Mouse (Mus musculus): ENCODE results near the gene Lrp2.

The Lrp2 gene

DNA sequence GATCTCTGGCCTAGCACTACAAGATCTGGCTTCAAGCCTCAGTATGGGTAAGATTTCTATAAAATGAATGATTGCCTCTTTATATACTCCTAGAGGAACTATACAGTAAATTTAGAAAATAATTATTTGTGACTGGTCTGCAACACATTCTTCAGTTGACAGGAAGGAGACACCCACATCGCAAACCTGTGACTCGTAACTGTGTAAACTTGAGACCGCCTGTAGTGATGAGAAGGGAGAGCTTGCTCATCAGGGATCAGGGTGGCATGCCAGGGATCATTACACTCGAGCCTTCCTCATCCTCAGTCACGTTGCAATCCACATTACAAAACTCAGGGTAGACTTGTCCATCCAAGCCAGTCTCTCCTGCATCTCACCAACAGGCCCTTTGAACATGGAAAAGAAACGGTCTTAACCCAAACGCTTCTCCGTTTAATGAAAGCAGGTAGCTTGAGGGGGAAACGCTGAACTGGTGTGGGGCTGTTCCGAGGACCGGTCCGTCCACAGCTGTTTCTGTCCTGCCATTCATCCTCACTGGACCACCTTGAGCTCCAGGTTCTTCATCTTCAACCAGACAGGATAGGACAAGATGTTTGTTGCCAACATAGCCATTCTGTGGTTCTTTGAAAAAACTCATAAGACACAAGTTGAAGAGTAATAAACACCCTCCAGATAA is 189.0 kb downstream of the Lrp2 start:
- no peak for DNase-seq

DNA sequence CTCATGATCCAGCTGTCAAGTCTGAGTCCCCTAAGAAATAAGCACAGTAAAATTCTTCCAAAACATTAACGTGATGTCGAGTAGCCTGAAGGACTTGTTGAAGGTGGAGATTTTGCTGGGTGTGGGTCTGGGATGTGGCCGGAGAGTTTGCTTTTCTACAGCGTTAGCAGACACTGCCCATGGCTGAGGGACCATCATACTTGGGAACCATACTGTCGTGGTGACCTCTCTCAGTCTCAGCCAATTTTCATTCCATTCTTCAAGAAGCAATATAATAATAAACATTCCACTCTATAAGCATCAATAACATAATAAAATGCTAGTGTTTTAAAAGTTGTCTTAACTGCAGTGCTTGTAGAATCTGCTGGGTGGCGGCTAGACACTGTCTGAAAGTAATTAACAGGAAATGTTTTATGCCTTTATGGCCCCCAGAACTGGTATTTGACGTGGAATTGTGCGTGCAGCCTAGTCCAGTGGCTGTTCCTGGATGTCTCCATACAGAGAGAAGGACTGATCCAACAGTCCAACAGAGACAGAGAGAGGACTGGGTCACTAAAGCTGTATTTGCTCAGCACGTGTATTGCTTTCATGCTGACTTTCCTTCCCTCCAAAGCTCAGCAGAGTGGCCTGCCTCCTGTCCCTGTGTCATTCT is 190.1 kb downstream of the Lrp2 start:
- DNase-seq: no peak

DNA sequence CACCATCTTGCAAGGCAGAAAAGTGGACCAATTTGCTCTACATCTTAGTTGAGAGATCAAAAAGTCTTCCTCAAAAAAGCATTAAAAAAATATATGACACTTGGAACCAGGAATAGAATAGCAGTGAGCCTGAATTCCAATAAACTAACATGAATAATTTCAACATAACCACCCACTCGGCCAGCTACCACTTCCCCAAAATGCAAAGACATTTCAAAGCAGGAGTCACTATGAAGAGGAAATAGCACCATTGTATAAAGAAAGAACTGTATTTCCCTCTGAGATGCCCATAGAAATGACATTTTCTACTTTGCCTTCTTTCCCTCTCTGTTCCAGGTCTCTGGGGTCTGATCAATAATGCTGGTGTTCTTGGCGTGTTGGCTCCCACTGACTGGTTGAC is 191.9 kb downstream of the Lrp2 start:
- no peak for DNase-seq

DNA sequence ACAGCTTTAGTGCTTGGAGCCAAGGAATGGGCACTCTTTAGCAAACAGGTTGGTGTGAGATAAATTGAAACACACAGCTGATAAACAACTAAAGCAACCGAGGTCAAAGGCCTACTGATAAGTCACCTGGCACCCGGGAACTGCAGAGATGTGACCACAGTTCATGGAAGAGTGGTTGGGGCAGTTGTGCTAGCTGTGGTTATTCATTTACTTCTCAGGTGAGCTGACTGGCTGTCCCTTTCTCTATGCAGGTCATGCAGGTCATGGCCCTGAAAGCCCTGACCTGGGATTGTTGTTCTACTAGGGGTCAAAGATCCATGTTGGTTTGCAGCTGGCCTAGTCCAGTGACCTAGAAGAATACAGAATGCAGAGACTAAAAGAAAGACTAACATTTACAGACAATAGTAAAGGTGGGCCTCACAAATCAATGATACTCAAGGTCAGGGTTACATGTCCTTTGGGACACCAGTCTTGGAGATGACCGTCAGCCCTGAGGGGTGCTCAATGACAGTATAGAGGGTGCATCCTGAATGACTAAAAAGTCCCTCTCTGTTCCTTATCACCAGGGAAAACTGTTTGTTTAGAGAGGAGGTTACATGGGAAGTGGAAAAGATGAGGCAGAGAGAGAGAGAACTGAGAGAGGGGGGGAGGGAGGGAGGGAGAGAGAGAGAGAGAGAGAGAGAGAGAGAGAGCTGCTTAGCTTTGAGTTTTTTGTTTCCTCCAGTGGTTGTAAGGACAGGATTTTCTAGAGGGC is 199.6 kb downstream of the Lrp2 start:
- DNase-seq: no peak

DNA sequence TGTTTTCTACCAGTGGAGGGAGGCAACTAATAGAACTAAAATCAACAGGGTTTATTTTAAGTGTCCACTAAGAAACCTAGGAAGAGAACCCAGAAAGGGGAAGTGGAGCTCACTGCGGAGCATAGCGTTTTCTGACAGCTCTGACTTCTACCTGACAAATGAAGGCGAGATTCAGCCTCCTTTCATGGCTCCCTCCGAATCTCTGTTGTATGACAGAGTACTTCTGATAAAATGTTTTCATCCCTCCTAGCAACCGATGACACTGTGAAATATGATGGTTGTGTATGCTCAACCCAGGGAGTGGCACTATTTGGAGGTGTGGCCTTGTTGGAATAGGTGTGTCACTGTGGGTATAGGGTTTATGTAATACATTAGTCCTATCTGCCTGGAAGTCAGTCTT is 203.0 kb downstream of the Lrp2 start:
- DNase-seq: no peak

DNA sequence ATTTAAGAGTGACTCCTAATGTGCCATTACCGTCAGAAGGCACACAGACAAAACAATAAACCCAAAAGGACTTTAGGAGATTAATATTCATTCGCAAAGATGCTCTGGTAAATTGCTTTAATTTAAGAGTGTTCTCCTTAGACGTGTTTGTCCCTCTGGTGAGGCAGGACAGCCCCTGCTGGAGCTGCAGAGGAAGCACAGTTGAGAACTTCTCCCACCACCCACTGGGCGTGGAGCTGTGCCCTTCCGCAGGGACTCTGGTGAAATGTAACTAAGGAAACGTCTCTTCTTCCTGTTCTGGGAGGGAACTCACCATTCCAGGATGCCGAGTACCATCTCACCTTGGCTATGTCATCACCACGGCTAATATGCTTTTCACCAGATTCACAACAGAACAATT is 204.1 kb downstream of the Lrp2 start:
- DNase-seq: no peak

DNA sequence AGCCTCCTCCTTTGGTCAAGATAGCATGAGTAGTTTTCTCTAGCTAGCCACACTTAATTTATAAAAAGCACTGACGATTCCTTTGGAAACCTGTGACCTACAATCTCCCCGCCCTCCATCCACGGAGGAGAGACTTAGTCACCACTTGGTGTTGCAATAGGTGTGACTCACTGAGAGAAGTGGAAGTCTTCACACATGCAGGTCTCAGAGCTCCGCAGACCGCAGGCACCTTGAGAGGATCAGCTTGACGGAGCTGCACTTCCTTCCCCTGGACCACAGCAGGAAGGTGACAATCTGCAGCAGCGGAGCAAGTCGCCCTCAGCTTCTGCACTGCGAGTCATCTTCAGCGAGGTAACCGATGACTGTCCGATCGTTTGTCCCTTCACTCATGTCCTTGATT is 205.6 kb downstream of the Lrp2 start, which contains the start of gene Dhrs9:
Gene Dhrs9 (plus strand): TSS at position 165 of the 400 bp plus-strand sequence.
- DNase-seq: peak; percentile 47

DNA sequence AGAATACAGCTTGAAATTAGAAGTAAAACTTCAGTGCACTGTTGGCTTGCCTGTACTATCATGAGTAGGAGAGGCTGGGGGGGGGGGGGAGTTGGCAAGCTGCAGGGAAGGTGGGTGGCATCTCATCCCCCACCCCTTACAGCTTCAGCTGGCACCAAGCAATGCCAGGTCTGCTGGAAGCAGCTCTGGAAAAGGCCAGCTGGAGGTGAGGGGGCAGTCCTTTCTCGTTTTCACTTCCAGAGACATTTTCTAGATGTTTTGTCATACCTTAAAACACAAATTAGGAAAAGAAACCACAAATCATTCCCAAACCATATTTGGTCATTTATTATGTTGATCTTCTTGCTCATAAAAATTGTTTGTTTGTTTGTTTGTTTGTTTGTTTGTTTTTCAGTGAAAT is 206.1 kb downstream of the Lrp2 start:
- DNase-seq: no peak

DNA sequence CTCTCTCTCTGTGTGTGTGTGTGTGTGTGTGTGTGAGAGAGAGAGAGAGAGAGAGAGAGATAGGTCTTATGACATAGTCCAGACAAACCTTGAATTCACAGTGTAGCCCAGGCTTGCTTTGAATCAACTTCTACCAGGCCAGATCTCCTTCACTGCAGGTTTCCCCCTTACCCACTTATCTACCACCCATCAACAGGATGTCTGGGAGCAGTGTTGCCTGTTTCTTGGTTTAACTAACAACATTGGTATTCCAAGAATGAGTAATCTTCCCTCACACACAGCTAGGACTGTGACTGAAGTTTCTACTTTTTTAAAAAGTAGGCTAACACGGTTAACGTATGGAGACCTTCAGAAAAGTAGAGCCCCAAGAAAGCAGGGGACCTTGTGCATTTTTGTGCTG is 209.1 kb downstream of the Lrp2 start:
- no peak for DNase-seq
